Comparison of ENCODE assay signal across 7 mouse cellular contexts in the genomic region with DNA sequence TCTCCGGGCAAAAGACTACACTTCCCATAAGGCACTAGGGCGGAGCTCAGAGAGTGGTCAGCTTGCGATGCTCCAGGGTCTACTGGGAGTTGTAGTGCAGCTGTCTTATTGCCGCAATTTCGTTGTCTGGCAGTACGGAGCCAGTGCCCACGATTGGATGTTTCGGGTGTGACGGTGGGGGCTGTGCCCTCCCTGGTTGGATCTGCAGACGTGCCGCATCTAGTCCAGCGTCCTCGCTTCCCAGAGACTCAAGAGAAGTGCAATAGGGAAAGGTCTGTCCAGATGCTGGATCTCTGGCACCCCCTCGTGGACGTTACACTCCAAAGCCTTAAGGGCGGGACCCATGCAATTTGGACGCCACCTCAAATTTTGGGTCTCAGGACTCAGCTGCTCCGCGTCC. TPM values are rescaled to one million over a fixed set of nuclear protein-coding genes. Genes with fewer than 3 reads are reported as not detected.
DNase-seq lines count a peak whose midpoint lies in the region; ATAC-seq and TF ChIP-seq lines count a peak whose summit lies in the region.

No protein-coding gene starts in this region.

- peak overlapping the region; percentile 46 for H3K4me2 ChIP-seq in embryonic facial prominence, embryonic 12.5 days (replicated peaks)
- H3K4me2 ChIP-seq in limb, embryonic 11.5 days (ENCODE audit: low read depth, severe bottlenecking), result peak overlapping the region; percentile 34
- peak overlapping the region; percentile 64 for H3K4me2 ChIP-seq in midbrain, embryonic 15.5 days

- H3K27ac ChIP-seq in embryonic facial prominence, embryonic 12.5 days, result 0 out of 2 replicates have a peak overlapping the region, but pooled peaks have one; percentile 33
- H3K27ac ChIP-seq in limb, embryonic 11.5 days (replicated peaks; ENCODE audit: low read depth, low read length), result no peak overlapping the region
- peak overlapping the region; percentile 80 for H3K27ac ChIP-seq in midbrain, embryonic 15.5 days
- H3K27ac ChIP-seq in spleen, adult 2 months (ENCODE audit: insufficient read depth, low read length), result no peak overlapping the region

- H3K9ac ChIP-seq in embryonic facial prominence, embryonic 12.5 days, result no peak overlapping the region
- H3K9ac ChIP-seq in limb, embryonic 11.5 days (ENCODE audit: low read length), result peak overlapping the region; percentile 17; the same call in 1 of the 2 replicates
- H3K9ac ChIP-seq in midbrain, embryonic 15.5 days, result peak overlapping the region; percentile 39

- peak; percentile 78; the same call in 1 of the 2 replicates for TF ChIP-seq CTCF in spleen, adult 2 months (IDR thresholded peaks at IDR 0.05; ENCODE audit: extremely low read depth, insufficient read depth, insufficient read length, insufficient replicate concordance)

- H3K36me3 ChIP-seq in embryonic facial prominence, embryonic 12.5 days, result peaks cover 22% of the 10 kb centered on the region
- H3K36me3 ChIP-seq in limb, embryonic 11.5 days (ENCODE audit: control insufficient read depth, insufficient read depth, low read length), result peaks cover 14% of the 10 kb centered on the region
- no peaks in the 10 kb centered on the region for H3K36me3 ChIP-seq in midbrain, embryonic 15.5 days (replicated peaks)
- H3K36me3 ChIP-seq in spleen, adult 2 months (ENCODE audit: control insufficient read depth, insufficient read depth, low read length), result peaks cover 4% of the 10 kb centered on the region; the same call in 1 of the 2 replicates

- H3K27me3 ChIP-seq in embryonic facial prominence, embryonic 12.5 days, result no peaks in the 10 kb centered on the region
- no peaks in the 10 kb centered on the region for H3K27me3 ChIP-seq in limb, embryonic 11.5 days (ENCODE audit: control insufficient read depth, insufficient read depth, low read length)
- H3K27me3 ChIP-seq in midbrain, embryonic 15.5 days (replicated peaks), result no peaks in the 10 kb centered on the region
- H3K27me3 ChIP-seq in spleen, adult 2 months (ENCODE audit: control insufficient read depth, insufficient read depth, low read length), result no peaks in the 10 kb centered on the region

- H3K9me3 ChIP-seq in embryonic facial prominence, embryonic 12.5 days, result no peaks in the 10 kb centered on the region
- H3K9me3 ChIP-seq in limb, embryonic 11.5 days (ENCODE audit: control insufficient read depth, low read length), result no peaks in the 10 kb centered on the region
- H3K9me3 ChIP-seq in midbrain, embryonic 15.5 days, result no peaks in the 10 kb centered on the region

- H3K4me1 ChIP-seq in embryonic facial prominence, embryonic 12.5 days, result no peaks in the 10 kb centered on the region
- H3K4me1 ChIP-seq in limb, embryonic 11.5 days (ENCODE audit: control insufficient read depth, insufficient read depth, low read length), result no peaks in the 10 kb centered on the region
- peaks cover 4% of the 10 kb centered on the region for H3K4me1 ChIP-seq in midbrain, embryonic 15.5 days
- peaks cover 7% of the 10 kb centered on the region; the same call in 1 of the 2 replicates for H3K4me1 ChIP-seq in spleen, adult 2 months (ENCODE audit: control insufficient read depth, insufficient read depth, insufficient read length)

- peak overlapping the region; percentile 27 for H3K4me3 ChIP-seq in embryonic facial prominence, embryonic 12.5 days
- peak overlapping the region; percentile 9 for H3K4me3 ChIP-seq in limb, embryonic 11.5 days (ENCODE audit: low read depth, low read length)
- H3K4me3 ChIP-seq in midbrain, embryonic 15.5 days, result peak overlapping the region; percentile 39
- H3K4me3 ChIP-seq in spleen, adult 2 months (ENCODE audit: extremely low read depth, insufficient read depth, insufficient read length), result peak overlapping the region; percentile 55

- TF ChIP-seq POLR2A in spleen, adult 2 months (IDR thresholded peaks at IDR 0.05; ENCODE audit: low read depth, low read length), result no peak

- 3% methylated on average over 19 of the region's 19 CpGs for WGBS in embryonic facial prominence, embryonic 12.5 days
- WGBS in limb, embryonic 11.5 days, result 5% methylated on average over 19 of the region's 19 CpGs
- 4% methylated on average over 19 of the region's 19 CpGs for WGBS in midbrain, embryonic 15.5 days
- WGBS in spleen, adult 2 months, result 6% methylated on average over 19 of the region's 19 CpGs

- ATAC-seq in embryonic facial prominence, embryonic 12.5 days (ENCODE audit: insufficient number of reproducible peaks, insufficient read depth, low FRiP score, low TSS enrichment), result peak; percentile 98
- peak; percentile 95 for ATAC-seq in limb, embryonic 11.5 days (ENCODE audit: insufficient number of reproducible peaks, low FRiP score, low TSS enrichment, low read depth)
- peak; percentile 99 for ATAC-seq in midbrain, embryonic 15.5 days (replicated peaks)

- peak; percentile 89 for DNase-seq in adrenal gland, postnatal 25 days
- DNase-seq in heart, adult 11 months, result peak; percentile 100
- DNase-seq in kidney, adult 18-20 months, result peak; percentile 93
- DNase-seq in limb, embryonic 11.5 days (ENCODE audit: low spot score), result peak; percentile 93
- DNase-seq in spleen, adult 2 months (ENCODE audit: low read depth in 1 of 2, low spot score in 2 of 2), result peak; percentile 49 to 76

RNA-seq across cellular contexts. Expression of gene Bcat2, which starts 19.2 kb away (rescaled TPM):
- 218 and 244 TPM in 2 replicates for total RNA-seq in adrenal gland, postnatal 25 days (2021)
- 49.9 and 59.3 TPM in 2 replicates for polyA plus RNA-seq in embryonic facial prominence, embryonic 12.5 days (2016; fragmentation: Nextera tagmentation; extraction: Ambion mirVana)
- 50.7 and 54.2 TPM in 2 replicates for polyA plus RNA-seq in limb, embryonic 11.5 days (2014; fragmentation: Nextera tagmentation; extraction: Ambion mirVana)
- 23.8 and 27.1 TPM in 2 replicates for polyA plus RNA-seq in midbrain, embryonic 15.5 days (2015; fragmentation: Nextera tagmentation; extraction: Ambion mirVana)
- 50.8 and 55.6 TPM in 2 replicates for polyA plus RNA-seq in spleen, adult 2 months (2012; rRNA removed)

RNA-seq across cellular contexts. Expression of gene Fgf21, which starts 26.1 kb away (rescaled TPM):
- total RNA-seq in adrenal gland, postnatal 25 days (2021), result not detected in 2 replicates
- 0.17 TPM in 1 of 2 replicates, not detected in the other for polyA plus RNA-seq in embryonic facial prominence, embryonic 12.5 days (2016; fragmentation: Nextera tagmentation; extraction: Ambion mirVana)
- not detected in 2 replicates for polyA plus RNA-seq in limb, embryonic 11.5 days (2014; fragmentation: Nextera tagmentation; extraction: Ambion mirVana)
- not detected in 2 replicates for polyA plus RNA-seq in midbrain, embryonic 15.5 days (2015; fragmentation: Nextera tagmentation; extraction: Ambion mirVana)
- 0.90 and 2.8 TPM in 2 replicates for polyA plus RNA-seq in spleen, adult 2 months (2012; rRNA removed)

RNA-seq across cellular contexts. Expression of gene Fut1, which starts 27.9 kb away (rescaled TPM):
- not detected in 2 replicates for total RNA-seq in adrenal gland, postnatal 25 days (2021)
- 0.56 and 0.61 TPM in 2 replicates for polyA plus RNA-seq in embryonic facial prominence, embryonic 12.5 days (2016; fragmentation: Nextera tagmentation; extraction: Ambion mirVana)
- 0.07 TPM in 1 of 2 replicates, not detected in the other for polyA plus RNA-seq in limb, embryonic 11.5 days (2014; fragmentation: Nextera tagmentation; extraction: Ambion mirVana)
- not detected in 2 replicates for polyA plus RNA-seq in midbrain, embryonic 15.5 days (2015; fragmentation: Nextera tagmentation; extraction: Ambion mirVana)
- polyA plus RNA-seq in spleen, adult 2 months (2012; rRNA removed), result 0.71 and 1.1 TPM in 2 replicates

RNA-seq across cellular contexts. Expression of gene Izumo1, which starts 32.4 kb away (rescaled TPM):
- total RNA-seq in adrenal gland, postnatal 25 days (2021), result 0.36 TPM in 1 of 2 replicates, not detected in the other
- polyA plus RNA-seq in embryonic facial prominence, embryonic 12.5 days (2016; fragmentation: Nextera tagmentation; extraction: Ambion mirVana), result 0.10 and 0.23 TPM in 2 replicates
- polyA plus RNA-seq in limb, embryonic 11.5 days (2014; fragmentation: Nextera tagmentation; extraction: Ambion mirVana), result not detected in 2 replicates
- polyA plus RNA-seq in midbrain, embryonic 15.5 days (2015; fragmentation: Nextera tagmentation; extraction: Ambion mirVana), result not detected in 2 replicates
- 0.46 and 0.63 TPM in 2 replicates for polyA plus RNA-seq in spleen, adult 2 months (2012; rRNA removed)

RNA-seq across cellular contexts. Expression of gene Hsd17b14, which starts 34.5 kb away (rescaled TPM):
- 0.95 and 1.0 TPM in 2 replicates for total RNA-seq in adrenal gland, postnatal 25 days (2021)
- 0.56 and 1.5 TPM in 2 replicates for polyA plus RNA-seq in embryonic facial prominence, embryonic 12.5 days (2016; fragmentation: Nextera tagmentation; extraction: Ambion mirVana)
- 0.58 and 1.0 TPM in 2 replicates for polyA plus RNA-seq in limb, embryonic 11.5 days (2014; fragmentation: Nextera tagmentation; extraction: Ambion mirVana)
- polyA plus RNA-seq in midbrain, embryonic 15.5 days (2015; fragmentation: Nextera tagmentation; extraction: Ambion mirVana), result 0.37 TPM in 1 of 2 replicates, not detected in the other
- polyA plus RNA-seq in spleen, adult 2 months (2012; rRNA removed), result 1.7 TPM in 2 replicates

Comparison
In these comparisons a context has a peak if more than half of its experiments do, and no peak if none do; other contexts are left out.
1. H3K27ac ChIP-seq: peak in embryonic facial prominence, embryonic 12.5 days (single experiment) and midbrain, embryonic 15.5 days (single experiment); none in limb, embryonic 11.5 days (single experiment) and spleen, adult 2 months (single experiment).
2. Peak in every context shown above with its lines, with median percentiles within 50 percentile points of each other: DNase-seq, ATAC-seq, H3K4me2 ChIP-seq and H3K4me3 ChIP-seq.